Mouse (Mus musculus) CH12.LX (cell line): ENCODE results near the gene Wars2.

Experiments used
- BHLHE40 ChIP-seq: IDR thresholded peaks from 2 replicates; pipeline ENCODE4 v1.6.1; 2011; ENCODE audit warnings: mild to moderate bottlenecking, low read depth, low read length, improper control_type of control experiment
- CTCF ChIP-seq, 2 experiments: IDR thresholded peaks in 1 of 2; conservative IDR thresholded peaks in 1 of 2; 2 replicates each; pipeline ENCODE4 v1.5.1; 2011 to 2012; ENCODE audit warnings: low read depth in 2 of 2, low read length in 2 of 2, improper control_type of control experiment in 1 of 2, inconsistent platforms in 1 of 2, mild to moderate bottlenecking in 1 of 2, moderate library complexity in 1 of 2

DNA sequence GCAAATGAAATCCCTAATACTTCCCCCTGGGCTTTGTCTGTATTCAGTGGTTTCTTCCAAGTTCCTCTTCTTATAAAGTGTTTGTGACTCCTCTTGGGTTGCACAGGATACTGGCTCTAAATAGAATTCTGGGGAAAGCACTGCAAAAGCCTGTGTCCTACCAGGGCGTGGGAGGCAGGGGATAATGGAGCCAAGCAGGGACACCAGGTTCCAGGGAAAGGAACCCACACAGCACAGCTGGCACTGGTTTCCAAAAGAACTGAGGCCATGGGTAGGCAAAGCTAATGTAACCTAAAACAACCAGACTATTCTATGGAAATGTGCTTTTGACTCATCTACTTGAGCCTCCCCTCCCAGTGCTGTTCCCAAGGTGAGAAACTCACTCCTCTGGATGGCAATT lies 10.3 kb upstream of the Wars2 start:
- no peak for TF ChIP-seq BHLHE40
- TF ChIP-seq CTCF (conservative IDR thresholded peaks at IDR 0.05 in 1 of 2, IDR thresholded peaks at IDR 0.05 in 1 of 2; ENCODE audit: low read depth in 2 of 2, low read length in 2 of 2), result no peak
